Mouse (Mus musculus): ENCODE measurements around the gene Ncstn. TPM values are rescaled to one million over a fixed set of nuclear protein-coding genes. Genes with fewer than 3 reads are reported as not detected.

Gene Ncstn
- polyA plus RNA-seq (2015; fragmentation: Nextera tagmentation; extraction: Ambion mirVana): 100 and 109 TPM in 2 replicates

GRCm38 (mm10) chr1:172082101-172082898 is at the start of gene Ncstn, which contains the start of gene Copa:
TSS of gene Ncstn (minus strand) at chr1:172082795.
TSS of gene Copa (plus strand) at chr1:172082529.
- under 1% methylated on average over 40 of the region's 40 CpGs for WGBS
- peak within 1 kb of the TSS; percentile 94 for H3K27ac ChIP-seq (replicated peaks)
- ATAC-seq (ENCODE audit: low FRiP score): peak; percentile 98

GRCm38 (mm10) chr1:172132319-172132718 is 49.7 kb upstream of the Ncstn start:
- H3K4me3 ChIP-seq (replicated peaks): no peak overlapping the region
- 85% methylated on average over 7 of the region's 7 CpGs for WGBS
- H3K27ac ChIP-seq (replicated peaks): no peak overlapping the region
- no peaks in the 10 kb centered on the region for H3K9me3 ChIP-seq (replicated peaks)
- no peaks in the 10 kb centered on the region for H3K27me3 ChIP-seq (replicated peaks)
- H3K4me1 ChIP-seq: peaks cover 7% of the 10 kb centered on the region
- H3K9ac ChIP-seq (replicated peaks): no peak overlapping the region
- H3K4me2 ChIP-seq: no peak overlapping the region
- peaks cover 71% of the 10 kb centered on the region for H3K36me3 ChIP-seq
- ATAC-seq (ENCODE audit: low FRiP score): no peak

More at GRCm38 (mm10) chr1:172082101-172082898, at the start of gene Ncstn, which contains the start of gene Copa:
- Histone ChIP-seq H3K9ac (replicated peaks) (peak within 1 kb of the TSS; percentile 85), H3K36me3 (peaks cover 21% of the 10 kb centered on the region), H3K4me1 (peaks cover 26% of the 10 kb centered on the region), H3K27me3 (replicated peaks) (no peaks in the 10 kb centered on the region), H3K4me3 (replicated peaks) (peak within 1 kb of the TSS; percentile 91), H3K4me2 (peak within 1 kb of the TSS; percentile 59), H3K9me3 (replicated peaks) (no peaks in the 10 kb centered on the region)

GRCm38 (mm10) chr1:172129780-172130179 is 47.2 kb upstream of the Ncstn start:
- no peak overlapping the region for H3K9ac ChIP-seq (replicated peaks)
- WGBS: 97% methylated on average over 5 of the region's 5 CpGs
- no peak for ATAC-seq (ENCODE audit: low FRiP score)

GRCm38 (mm10) chr1:172129108-172129507 is 46.5 kb upstream of the Ncstn start:
- ATAC-seq (ENCODE audit: low FRiP score): no peak
- Histone ChIP-seq H3K36me3 (peaks cover 49% of the 10 kb centered on the region), H3K27ac (replicated peaks) (no peak overlapping the region), H3K9me3 (replicated peaks) (no peaks in the 10 kb centered on the region), H3K27me3 (replicated peaks) (no peaks in the 10 kb centered on the region), H3K9ac (replicated peaks) (no peak overlapping the region), H3K4me2 (no peak overlapping the region), H3K4me1 (peaks cover 15% of the 10 kb centered on the region), H3K4me3 (replicated peaks) (no peak overlapping the region)
- WGBS: 68% methylated on average over 2 of the region's 2 CpGs

More at GRCm38 (mm10) chr1:172129780-172130179, 47.2 kb upstream of the Ncstn start:
- H3K36me3 ChIP-seq: peaks cover 56% of the 10 kb centered on the region
- no peak overlapping the region for H3K27ac ChIP-seq (replicated peaks)
- H3K9me3 ChIP-seq (replicated peaks): no peaks in the 10 kb centered on the region
- no peak overlapping the region for H3K4me3 ChIP-seq (replicated peaks)
- no peak overlapping the region for H3K4me2 ChIP-seq
- H3K4me1 ChIP-seq: peaks cover 15% of the 10 kb centered on the region
- no peaks in the 10 kb centered on the region for H3K27me3 ChIP-seq (replicated peaks)

- Histone ChIP-seq H3K4me2 (no peak overlapping the region), H3K27me3 (replicated peaks) (no peaks in the 10 kb centered on the region), H3K9me3 (replicated peaks) (no peaks in the 10 kb centered on the region), H3K27ac (replicated peaks) (no peak overlapping the region), H3K36me3 (peaks cover 46% of the 10 kb centered on the region), H3K4me1 (peaks cover 15% of the 10 kb centered on the region), H3K9ac (replicated peaks) (no peak overlapping the region), H3K4me3 (replicated peaks) (no peak overlapping the region)
- 92% methylated on average over 15 of the region's 15 CpGs for WGBS
- ATAC-seq (ENCODE audit: low FRiP score): no peak
Observed at GRCm38 (mm10) chr1:172128563-172128962, 46.0 kb upstream of the Ncstn start.

- Histone ChIP-seq H3K9me3 (replicated peaks) (no peaks in the 10 kb centered on the region), H3K36me3 (peaks cover 47% of the 10 kb centered on the region), H3K4me1 (peaks cover 15% of the 10 kb centered on the region), H3K27me3 (replicated peaks) (no peaks in the 10 kb centered on the region), H3K27ac (replicated peaks) (no peak overlapping the region), H3K4me2 (peak overlapping the region; percentile 86), H3K9ac (replicated peaks) (peak overlapping the region; percentile 82), H3K4me3 (replicated peaks) (peak overlapping the region; percentile 86)
- 50% methylated on average over 5 of the region's 5 CpGs for WGBS
- no peak for ATAC-seq (ENCODE audit: low FRiP score)
Observed at GRCm38 (mm10) chr1:172127487-172127886, 44.9 kb upstream of the Ncstn start.

GRCm38 (mm10) chr1:172126376-172127347 is 44.1 kb upstream of the Ncstn start, which contains the start of gene Pex19:
TSS of gene Pex19 (plus strand) at chr1:172126755.
- H3K4me1 ChIP-seq: peaks cover 15% of the 10 kb centered on the region
- peak within 1 kb of the TSS; percentile 70 for H3K27ac ChIP-seq (replicated peaks)
- peak within 1 kb of the TSS; percentile 86 for H3K4me2 ChIP-seq
- peak within 1 kb of the TSS; percentile 86 for H3K4me3 ChIP-seq (replicated peaks)
- no peaks in the 10 kb centered on the region for H3K9me3 ChIP-seq (replicated peaks)
- under 1% methylated on average over 42 of the region's 42 CpGs for WGBS
- H3K27me3 ChIP-seq (replicated peaks): no peaks in the 10 kb centered on the region
- peak within 1 kb of the TSS; percentile 82 for H3K9ac ChIP-seq (replicated peaks)
- H3K36me3 ChIP-seq: peaks cover 47% of the 10 kb centered on the region
- peak; percentile 98 for ATAC-seq (ENCODE audit: low FRiP score)

- Histone ChIP-seq H3K27me3 (replicated peaks) (no peaks in the 10 kb centered on the region), H3K9me3 (replicated peaks) (no peaks in the 10 kb centered on the region), H3K4me3 (replicated peaks) (no peak overlapping the region), H3K9ac (replicated peaks) (no peak overlapping the region), H3K4me1 (peaks cover 15% of the 10 kb centered on the region), H3K4me2 (no peak overlapping the region), H3K27ac (replicated peaks) (no peak overlapping the region), H3K36me3 (peaks cover 49% of the 10 kb centered on the region)
- ATAC-seq (ENCODE audit: low FRiP score): no peak
- whole genome bisulfite sequencing: 89% methylated on average over 6 of the region's 6 CpGs
Observed at GRCm38 (mm10) chr1:172124572-172124971, 42.0 kb upstream of the Ncstn start.

- Histone ChIP-seq H3K9me3 (replicated peaks) (no peaks in the 10 kb centered on the region), H3K4me1 (peaks cover 11% of the 10 kb centered on the region), H3K27ac (replicated peaks) (no peak overlapping the region), H3K9ac (replicated peaks) (no peak overlapping the region), H3K4me2 (no peak overlapping the region), H3K27me3 (replicated peaks) (no peaks in the 10 kb centered on the region), H3K4me3 (replicated peaks) (no peak overlapping the region), H3K36me3 (peaks cover 60% of the 10 kb centered on the region)
- WGBS: 80% methylated on average over 2 of the region's 2 CpGs
- ATAC-seq (ENCODE audit: low FRiP score): no peak
Observed at GRCm38 (mm10) chr1:172122671-172123070, 40.1 kb upstream of the Ncstn start.

- Histone ChIP-seq H3K4me1 (no peaks in the 10 kb centered on the region), H3K36me3 (peaks cover 89% of the 10 kb centered on the region), H3K27me3 (replicated peaks) (no peaks in the 10 kb centered on the region), H3K4me2 (no peak overlapping the region), H3K27ac (replicated peaks) (no peak overlapping the region), H3K9ac (replicated peaks) (no peak overlapping the region), H3K4me3 (replicated peaks) (no peak overlapping the region), H3K9me3 (replicated peaks) (no peaks in the 10 kb centered on the region)
- WGBS: 53% methylated on average over 3 of the region's 3 CpGs
- no peak; the same call in 1 of the 2 replicates for ATAC-seq (ENCODE audit: low FRiP score)
Observed at GRCm38 (mm10) chr1:172119720-172120119, 37.1 kb upstream of the Ncstn start.

- Histone ChIP-seq H3K4me2 (no peak overlapping the region), H3K27ac (replicated peaks) (no peak overlapping the region), H3K4me3 (replicated peaks) (no peak overlapping the region), H3K36me3 (peaks cover 96% of the 10 kb centered on the region), H3K27me3 (replicated peaks) (no peaks in the 10 kb centered on the region), H3K9me3 (replicated peaks) (no peaks in the 10 kb centered on the region), H3K4me1 (no peaks in the 10 kb centered on the region), H3K9ac (replicated peaks) (no peak overlapping the region)
- 83% methylated on average over 6 of the region's 6 CpGs for WGBS
- no peak for ATAC-seq (ENCODE audit: low FRiP score)
Observed at GRCm38 (mm10) chr1:172119100-172119499, 36.5 kb upstream of the Ncstn start.

Measured in neural tube, embryonic 15.5 days (tissue).